Mouse (Mus musculus) natural killer cell, adult 2 months (primary cell): ENCODE measurements around the gene Sult2b1.

ENCODE experiments used
- DNase-seq, 2 experiments: peaks; one replicate each; pipeline ENCODE4 v3.0.0; 2022; ENCODE audit warnings: low spot score in 2 of 2

Sult2b1 gene

DNA sequence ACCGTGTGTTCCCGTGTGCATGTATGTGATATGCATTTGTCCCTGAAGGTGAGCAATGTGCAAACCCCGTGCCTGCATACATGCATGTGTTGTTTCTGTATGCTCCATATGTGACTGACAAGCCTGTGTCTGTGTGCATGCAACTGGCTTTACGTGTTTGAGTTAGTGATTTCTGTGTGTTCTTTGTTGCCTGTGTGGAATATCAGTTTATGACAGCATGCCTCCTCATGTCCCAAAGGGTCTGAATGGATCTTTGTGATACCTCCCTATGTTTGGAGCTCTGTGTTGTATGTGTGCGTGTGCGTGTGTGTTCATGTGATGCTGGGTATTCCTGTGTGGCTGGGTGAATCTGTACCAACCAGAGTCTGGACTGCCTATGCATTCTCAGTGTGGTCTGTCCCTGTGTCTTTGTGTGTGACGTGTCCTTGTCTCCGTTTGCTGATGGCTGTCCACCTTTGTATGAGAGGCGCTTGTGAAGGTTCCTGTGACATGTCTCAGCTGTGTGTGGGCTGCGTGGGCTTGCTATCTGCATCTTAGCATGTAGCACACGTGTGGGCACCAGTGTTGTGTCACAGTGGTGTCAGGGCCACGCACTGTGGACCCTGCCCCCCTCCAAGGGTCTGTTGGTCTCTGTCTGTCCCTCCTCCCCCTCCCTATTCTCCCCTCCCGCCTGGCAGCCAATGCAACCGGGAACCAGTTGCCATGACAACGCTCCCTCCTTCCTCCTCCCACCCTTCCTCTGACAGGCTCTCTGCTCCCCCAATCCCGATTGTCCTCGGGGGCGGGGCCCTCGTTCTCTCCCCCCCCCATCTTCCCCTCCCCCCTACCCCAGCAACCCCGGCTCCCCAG, at the start of gene Sult2b1:
Gene Sult2b1, minus strand, starts transcription at position 146 of the 849 bp plus-strand sequence.
- no peak for DNase-seq

DNA sequence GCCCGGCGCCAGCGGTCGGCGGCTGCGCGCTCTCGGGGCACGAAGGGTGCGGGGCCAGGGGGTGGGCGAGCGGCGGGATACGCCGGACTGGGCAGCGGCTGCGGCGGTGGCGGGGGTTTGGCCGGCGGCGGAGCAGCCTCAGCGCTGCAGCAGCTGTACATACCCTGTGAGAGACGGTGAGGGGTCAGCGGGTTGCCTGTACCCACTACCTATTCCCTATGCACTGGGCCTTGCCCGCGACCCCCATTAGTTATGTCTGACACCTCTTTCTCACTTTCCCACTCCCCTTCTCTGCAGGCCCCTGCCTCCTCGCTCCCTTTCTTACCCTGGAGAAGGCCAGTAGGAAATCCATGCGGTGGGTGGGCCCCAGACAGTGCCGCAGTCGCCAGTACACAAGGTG, 49.5 kb upstream of the Sult2b1 start:
- DNase-seq = no peak

DNA sequence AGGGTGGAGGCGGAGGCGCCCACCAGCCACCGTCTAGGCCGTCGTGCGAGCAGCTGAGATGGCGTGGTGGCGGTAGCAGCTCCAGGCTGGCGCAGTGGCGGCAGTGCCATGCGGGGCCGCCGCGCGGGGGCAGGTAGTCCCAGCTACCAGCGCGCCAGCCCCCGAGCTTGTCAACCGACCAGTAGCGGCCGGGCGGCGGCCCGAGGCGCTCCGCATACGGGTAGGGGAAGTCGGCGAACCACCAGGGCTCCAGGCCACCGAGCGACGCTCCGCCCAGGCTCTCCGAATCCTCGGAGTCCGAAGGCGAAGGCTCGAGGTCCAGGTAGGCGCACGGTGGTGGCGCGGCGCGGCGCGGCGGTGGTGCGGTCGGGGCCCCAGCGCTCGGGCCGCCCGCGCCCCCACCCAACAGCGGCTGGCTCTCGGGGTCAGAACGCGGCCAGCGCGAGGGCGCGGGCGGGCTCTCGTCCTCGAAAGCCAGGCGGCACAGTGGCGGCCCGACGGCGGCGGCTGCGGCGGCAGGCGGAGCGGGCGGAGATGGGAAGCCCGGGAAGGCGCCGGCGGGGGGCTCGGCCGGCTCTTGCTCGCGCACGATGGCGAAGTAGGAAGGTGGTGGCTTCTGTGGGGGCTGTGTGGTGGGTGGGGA, 48.8 kb upstream of the Sult2b1 start:
- DNase-seq = no peak

DNA sequence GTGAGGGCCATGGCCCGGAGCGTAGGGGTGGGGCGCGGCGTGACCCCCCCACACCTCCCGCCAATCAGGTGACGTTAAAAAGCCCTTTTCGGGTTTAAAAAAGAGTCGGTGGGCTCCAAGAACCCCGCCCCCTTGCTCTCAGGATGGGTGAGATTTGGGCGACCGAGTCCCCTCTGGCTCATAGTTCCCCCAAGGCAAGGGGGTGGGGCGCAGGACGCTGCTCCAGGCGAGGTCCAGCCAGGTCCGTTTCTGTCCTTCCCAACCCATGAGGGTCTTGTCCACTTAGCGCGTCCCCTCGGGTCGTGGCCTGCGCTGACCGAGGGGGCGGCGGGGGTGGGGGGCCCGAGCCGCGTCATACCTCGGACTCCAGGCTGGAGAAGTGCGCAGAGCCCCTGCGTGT, 48.0 kb upstream of the Sult2b1 start:
- no peak for DNase-seq

DNA sequence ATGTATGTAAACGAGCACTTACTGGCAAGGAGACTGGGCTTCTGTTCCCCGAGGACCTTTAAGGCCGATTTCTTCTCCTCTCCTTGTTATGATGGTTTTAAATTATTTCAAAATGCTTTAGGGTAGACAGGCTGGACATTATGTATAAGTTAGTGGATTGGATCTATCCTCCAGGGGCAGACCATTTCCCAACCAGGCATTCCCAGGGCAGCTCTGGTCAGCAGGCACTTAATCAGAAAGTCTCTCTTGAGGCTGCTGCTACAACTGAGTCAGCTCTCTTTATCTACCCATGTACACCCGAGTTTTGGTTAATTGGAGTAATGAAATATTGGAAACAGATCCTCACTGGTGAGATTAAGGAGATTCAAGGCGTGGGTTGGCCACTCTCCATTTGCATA, 46.7 kb upstream of the Sult2b1 start:
- no peak for DNase-seq

DNA sequence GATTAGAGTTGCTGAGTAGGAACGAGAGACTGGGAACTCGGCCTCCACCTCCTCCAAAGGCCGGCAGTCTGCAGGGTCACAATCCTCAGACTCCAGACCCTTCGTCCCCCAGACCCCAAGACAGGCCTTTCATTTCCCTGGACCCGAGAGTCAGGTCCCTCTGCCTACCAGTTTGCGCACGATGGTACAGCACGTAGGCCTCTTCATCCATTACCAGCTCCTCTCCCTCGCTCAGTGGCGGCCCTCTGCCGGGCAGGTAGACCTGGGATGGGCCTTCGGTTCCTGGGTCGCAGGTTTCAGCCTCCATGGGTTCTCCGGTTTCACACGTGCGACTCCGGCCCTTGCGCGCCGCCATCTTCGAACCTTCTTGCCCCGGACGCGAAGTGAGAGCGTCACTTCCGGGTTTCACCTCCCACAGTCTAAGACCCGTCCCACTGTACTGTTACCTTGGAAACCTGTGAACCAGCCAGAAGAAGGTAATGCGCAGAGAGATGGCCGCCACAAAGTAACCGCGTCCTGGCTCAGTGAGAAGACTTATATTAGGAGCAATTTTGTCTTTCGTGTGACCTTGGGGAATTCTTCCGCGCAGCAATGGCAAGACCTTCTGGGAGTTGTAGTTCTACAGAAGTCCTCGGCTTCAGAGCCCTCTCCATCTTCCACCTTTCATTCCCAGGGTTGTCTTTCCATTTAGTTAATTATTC, 46.1 kb upstream of the Sult2b1 start, which contains the start of gene Grwd1:
Gene Grwd1, minus strand, starts transcription at position 518 of the 701 bp plus-strand sequence.
- peak; percentile 85 to 86 for DNase-seq

DNA sequence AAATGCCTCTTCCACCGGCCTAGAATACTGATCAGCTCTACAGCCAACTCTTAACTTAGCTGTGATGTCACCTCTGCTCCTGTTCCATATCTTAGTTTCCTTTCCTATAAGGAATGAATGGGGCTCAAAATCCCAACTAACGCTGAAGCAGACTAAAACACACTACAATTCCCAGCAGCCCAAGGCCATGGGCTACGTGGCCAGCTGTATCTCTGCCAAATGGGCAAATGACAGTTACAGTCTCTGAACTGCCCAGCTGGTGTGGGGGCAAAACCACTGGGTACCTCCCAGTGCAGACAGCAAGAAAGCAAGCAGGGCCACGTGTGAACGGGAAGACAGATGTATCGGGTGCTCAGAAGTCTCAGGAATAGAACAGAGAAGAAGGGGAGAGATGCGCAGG, 42.2 kb upstream of the Sult2b1 start:
- no peak for DNase-seq

DNA sequence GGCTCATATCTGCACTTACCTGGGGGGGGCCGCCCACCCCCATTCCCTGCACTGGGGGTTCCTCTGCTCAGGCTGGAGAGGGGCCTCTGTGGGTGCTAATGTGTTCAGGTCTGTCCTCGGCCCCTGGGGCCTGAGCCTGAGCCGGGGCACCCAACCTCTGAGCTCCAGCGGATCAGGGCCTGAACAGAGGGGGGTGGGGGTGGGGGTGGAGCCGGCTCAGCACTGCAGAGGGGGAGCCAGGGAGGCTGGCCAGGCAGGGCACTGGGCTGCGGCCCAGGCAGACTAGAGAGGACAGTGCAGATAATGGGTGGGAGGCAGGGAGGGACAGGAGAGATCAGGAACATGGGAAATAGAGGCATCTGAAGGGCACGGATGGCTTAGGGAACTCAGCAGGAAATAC, 40.1 kb upstream of the Sult2b1 start, which contains the start of gene Kcnj14:
Gene Kcnj14, minus strand, starts transcription at position 185 of the 400 bp plus-strand sequence.
- no peak for DNase-seq

DNA sequence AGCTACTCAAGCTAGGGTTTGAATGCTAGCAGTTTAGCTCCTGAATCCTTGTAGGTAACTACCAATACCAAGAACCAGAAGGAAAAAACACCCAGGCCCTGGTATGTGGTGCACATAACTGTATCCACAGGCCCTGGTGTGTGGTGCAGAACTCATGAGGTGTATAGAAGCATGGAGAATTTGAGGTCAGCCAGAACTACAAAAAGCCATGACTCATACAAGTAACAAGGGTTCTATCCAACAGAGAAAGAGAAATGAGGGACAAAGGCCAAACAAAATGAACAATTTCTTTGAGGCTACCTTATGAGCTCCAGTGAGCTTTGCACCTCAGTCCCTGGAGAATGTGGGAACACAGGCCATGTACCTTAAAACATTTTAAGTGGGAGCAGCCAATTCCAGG, 36.4 kb upstream of the Sult2b1 start:
- DNase-seq = no peak

DNA sequence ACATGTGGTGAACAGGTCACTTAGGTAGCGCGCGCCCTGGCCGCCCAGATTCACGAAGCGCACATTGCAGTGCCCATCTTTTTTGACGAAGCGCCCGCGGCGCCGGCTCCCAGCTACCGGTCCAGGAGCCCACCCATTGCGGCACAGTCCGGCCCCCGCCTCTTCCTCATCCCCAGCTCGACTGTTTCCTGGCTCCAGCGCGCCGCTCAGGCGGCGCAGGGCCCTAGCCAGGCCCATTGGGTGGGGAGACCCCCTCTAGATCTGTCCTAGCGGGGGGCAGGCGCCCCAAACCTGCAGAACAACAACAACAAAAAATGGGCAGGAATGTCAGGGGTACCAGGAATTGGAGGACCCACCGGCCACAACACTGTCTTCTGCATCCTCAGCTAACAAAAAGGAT, 35.4 kb upstream of the Sult2b1 start:
- DNase-seq = no peak

DNA sequence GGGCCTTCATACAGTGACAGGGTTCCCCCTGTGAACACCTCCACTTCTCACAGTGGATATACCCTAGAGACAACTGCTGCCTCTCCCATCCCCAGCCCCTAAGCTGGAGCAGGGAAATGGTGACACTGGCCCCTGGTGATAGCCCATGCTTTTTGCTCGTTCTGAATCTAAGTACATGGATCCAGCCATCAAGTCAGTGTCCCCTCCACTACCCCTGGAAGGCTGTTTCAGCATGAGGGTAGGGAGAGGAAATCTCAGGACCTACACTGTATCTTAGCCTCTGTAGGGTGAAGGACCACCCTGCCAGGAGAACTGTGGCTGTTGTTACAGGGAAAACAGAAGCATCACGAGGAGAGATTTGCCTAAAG, 31.5 kb upstream of the Sult2b1 start:
- no peak for DNase-seq

DNA sequence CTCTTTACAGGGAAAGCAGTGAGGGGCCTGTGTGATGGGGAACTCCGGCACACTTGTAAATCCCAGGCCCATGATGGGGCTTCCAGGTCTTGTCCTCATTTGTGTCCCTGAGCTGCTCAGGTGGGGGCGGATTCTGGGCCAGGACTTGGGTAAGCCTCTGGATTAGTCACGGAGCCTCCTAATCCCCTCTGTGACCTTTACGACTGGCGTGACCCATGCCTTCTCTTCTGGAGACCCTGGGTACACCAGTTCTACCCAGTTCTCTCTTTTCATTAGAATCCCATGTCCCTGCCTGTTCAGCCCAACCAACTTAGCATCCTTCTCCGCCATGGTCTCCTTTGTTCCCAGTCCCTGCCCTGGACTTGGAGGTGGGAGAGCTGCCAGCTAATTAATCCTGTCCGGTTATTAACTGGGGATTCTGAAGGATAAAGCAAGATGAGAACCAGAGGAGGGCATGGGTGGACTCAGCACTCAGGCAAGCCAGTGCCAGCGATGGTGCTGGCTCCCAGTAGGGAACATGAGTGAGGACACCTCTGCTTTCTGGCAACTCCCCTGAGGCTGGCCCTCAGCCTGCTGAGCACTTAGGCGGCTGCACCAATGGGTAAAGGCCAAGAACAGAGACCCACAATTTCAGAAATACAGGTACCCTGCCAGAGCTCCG, 31.0 kb upstream of the Sult2b1 start:
- no peak for DNase-seq

DNA sequence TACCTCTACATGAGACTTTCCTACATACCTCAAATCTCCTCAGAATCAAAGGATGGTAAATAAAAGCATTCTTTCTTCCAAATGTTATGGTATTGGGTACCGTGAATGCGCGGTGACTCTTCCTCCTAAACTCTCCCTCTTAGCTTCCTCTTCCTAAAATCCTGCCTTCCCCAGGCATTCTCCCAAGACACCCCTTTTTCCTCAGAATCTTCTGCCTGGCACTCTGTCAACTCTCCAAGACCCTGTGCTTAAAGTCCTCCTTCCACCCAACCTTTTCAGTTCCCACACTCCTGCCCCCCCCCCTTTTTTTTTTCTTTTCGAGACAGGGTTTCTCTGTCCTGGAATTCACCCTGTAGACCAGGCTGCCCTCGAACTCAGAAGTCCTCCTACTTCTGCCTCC, 30.4 kb upstream of the Sult2b1 start:
- no peak for DNase-seq

DNA sequence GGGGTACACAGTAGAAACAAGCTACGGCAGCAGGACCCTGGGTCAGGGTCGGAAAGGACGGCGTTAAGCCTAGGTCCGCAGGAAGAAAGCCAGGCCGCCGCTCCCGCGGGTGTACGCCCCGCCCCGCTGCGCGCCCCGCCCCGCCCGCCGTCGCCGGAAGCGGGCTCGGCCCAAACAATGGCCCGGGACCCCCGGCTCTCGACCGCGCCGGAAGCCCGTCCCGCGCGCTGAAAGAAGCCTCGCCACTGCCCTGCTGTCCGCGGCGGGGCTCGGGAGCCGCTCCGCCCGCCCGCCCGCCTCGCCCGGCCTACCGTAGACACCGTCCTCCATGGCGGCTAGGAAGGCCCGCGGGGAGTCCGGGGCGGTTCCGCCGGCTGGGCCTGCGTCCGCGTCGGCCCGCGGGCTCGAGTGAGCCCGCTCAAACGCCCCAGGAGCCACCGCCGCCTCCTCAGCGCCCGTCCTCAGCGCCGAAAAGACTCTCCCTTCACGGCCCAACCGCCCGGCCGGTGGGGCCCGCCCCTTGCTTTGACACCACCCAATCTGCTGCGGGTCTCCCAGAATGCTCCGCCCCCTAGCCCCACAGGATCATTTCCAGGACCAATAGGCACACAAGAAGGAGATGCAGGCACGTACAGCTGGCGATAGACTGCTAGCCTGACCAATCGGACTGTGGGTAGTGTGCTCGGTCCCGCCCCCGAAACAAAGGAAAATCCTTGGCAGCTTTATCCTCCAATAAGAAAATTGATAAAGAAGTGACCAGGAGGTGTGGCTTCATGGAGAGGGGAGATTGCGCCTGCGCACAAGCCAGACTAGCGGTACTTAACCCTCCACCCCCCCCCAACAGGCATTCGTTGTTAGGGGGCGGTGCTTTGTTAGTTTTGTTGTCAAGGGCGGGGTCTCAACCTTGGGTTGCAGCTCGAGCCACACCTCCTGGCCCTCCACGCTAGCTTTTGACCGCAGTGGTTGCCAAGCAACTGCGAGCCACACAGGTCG, 29.6 kb upstream of the Sult2b1 start, which contains the start of gene Cyth2:
Gene Cyth2, minus strand, starts transcription at position 795 of the 993 bp plus-strand sequence.
- peak; percentile 100 for DNase-seq

DNA sequence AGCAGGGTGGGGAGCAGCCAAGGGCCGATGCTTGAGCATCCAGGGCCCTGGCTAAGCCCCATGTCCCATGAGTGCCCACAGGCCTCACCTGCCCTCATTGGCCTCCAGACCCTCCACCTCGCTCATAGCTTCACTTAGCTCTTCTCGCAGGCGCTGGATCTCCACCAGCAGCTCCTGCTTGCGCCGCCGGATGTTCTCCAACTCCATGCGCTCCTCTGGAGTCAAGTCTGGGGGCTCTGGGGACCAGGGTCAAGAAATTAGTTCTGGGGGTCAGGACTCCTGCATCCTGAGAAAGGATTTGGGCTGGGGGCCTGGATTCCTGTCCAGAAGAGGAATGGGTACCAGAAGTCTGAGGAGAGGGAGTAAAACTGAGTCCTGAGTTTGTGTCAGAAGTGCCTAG, 28.5 kb upstream of the Sult2b1 start:
- no peak for DNase-seq

DNA sequence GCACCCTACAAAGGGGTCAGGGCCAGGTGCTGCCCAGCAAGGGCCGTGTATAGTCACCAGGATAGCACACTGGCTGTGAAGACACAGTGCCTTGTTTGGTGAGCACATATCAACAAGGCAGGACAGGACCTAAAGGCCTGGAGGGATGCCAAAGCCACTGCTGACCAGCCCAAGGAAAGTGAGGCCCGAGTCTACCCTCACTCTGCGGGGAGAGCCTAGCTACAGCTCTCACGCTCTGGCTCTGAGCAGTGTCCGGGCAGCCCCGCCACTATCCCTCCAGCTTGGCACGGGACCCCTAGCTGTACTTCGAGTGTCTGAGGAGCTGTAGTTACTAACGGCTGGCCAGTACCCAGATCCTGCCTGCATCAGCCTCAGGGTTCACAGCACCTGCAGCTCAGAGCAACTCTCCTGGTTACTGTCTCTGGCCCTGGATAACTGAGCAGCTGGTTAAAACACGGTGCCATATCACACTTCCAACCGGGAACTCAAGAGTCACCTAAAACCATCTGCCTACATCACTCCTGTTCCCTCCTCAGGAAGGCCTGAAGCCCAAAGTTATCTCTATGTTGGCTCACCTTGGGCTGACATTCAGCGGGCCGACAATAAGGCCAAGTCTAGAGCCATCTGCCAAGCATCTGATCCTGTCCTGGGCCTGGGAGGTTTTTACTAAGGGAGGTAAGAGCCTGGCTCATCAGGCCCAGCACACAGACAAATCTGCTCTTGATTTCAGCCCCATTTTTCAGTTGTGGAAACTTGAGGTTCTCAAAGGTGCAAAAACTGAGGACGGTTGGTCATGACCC, 25.0 kb upstream of the Sult2b1 start:
- DNase-seq = no peak

DNA sequence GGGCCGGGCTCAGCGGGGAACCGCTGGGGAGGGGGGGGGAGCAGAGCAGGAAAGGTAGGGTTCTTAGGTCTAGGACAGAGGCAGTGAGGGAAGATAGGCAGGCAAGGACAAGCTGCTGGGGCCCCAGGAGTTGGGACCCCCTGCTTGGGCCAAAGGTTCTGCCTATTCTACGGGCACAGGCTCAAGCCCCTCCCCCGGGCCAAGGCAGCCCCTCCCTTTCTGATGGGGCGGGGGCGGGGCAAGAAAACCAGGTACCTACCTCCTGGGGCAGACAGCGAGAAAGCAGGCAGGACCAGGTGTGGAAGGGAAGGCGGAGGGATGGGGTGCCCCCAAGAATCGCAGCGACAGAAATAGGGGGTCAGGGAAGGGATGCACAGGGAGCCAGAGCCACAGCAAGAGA, 24.0 kb upstream of the Sult2b1 start:
- DNase-seq = no peak

DNA sequence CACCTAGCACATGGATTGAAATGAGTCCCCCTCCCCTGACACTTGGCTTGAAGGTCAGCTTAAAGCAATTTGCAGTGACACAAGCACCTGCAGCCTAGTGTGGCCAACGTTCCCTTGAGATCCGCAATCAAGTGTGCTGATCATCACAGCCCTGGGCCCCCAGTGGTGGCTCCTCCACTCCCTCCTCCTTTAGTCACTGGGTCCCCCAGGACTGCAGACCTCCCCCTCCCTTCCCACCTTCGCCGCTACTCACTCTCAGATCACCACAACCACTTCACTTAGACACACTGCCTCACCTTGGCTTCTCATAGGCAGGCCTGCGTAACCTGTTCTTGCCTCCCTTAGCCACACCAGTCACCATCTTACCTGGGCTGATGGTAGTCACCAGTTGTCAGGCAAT, 21.5 kb upstream of the Sult2b1 start:
- DNase-seq = no peak

DNA sequence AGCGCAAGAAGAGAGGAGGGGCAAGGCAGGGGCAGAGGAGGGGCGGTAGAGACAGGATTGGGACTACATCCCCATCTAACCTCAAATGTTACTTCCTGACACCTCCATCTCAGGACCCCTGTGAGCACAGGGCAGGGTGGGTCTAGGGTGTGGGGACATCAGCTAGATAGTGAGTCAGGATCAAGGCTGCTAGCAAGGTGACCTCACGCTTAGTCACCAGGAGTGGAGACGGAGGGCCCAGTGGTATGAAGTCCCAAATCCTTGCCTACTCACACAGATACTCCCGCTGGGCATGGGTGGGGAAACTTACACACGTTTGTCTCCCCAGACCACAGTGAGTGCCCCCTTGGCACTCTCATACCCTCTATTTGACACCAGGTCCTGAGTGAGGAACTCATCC, 18.1 kb upstream of the Sult2b1 start:
- DNase-seq = no peak

DNA sequence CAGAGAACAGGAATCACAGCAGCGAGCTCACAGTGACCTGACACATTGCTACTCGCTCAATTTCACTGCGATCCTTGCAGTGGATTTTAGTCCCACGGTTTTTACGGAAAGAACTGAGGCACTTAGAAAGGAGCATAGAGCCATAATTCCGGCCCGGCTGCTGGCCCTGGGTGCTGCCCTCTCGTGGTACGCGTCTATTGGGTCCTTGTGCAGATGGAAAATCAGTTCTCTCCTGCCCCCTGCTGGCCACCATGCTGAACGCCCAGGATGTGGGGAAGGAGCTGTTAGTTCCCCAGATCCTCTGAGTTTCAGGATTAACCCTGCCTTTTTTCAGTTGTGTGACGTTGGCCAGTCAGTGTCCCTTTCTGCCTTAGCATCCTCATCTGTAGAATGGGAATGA, 16.9 kb upstream of the Sult2b1 start:
- DNase-seq = peak; percentile 87 to 92
